Mouse (Mus musculus): ENCODE results near the gene Stxbp6. TPM values are rescaled to one million over a fixed set of nuclear protein-coding genes. Genes with fewer than 3 reads are reported as not detected.

Stxbp6 gene
- total RNA-seq, 2 experiments from 2014 or later = 4.3 to 18.3 TPM

GRCm38 (mm10) chr12:45001996-45002395 is 72.5 kb downstream of the Stxbp6 start:
- ATAC-seq (replicated peaks; ENCODE audit: poor library complexity) = no peak

GRCm38 (mm10) chr12:44997422-44997821 is 77.1 kb downstream of the Stxbp6 start:
- ATAC-seq (replicated peaks; ENCODE audit: poor library complexity) = no peak

GRCm38 (mm10) chr12:44996897-44997296 is 77.6 kb downstream of the Stxbp6 start:
- no peak for ATAC-seq (replicated peaks; ENCODE audit: poor library complexity)

GRCm38 (mm10) chr12:44996274-44996673 is 78.2 kb downstream of the Stxbp6 start:
- no peak for ATAC-seq (replicated peaks; ENCODE audit: poor library complexity)

- ATAC-seq (replicated peaks; ENCODE audit: poor library complexity) = peak; percentile 82
These were observed 81.1 kb downstream of the Stxbp6 start for GRCm38 (mm10) chr12:44993391-44993790.

- ATAC-seq (replicated peaks; ENCODE audit: poor library complexity) = no peak
These were observed 81.7 kb downstream of the Stxbp6 start for GRCm38 (mm10) chr12:44992847-44993246.

GRCm38 (mm10) chr12:44990379-44990778 is 84.1 kb downstream of the Stxbp6 start:
- ATAC-seq (replicated peaks; ENCODE audit: poor library complexity) = no peak

- ATAC-seq (replicated peaks; ENCODE audit: poor library complexity) = no peak
These were observed 85.5 kb downstream of the Stxbp6 start for GRCm38 (mm10) chr12:44989011-44989410.

- no peak for ATAC-seq (replicated peaks; ENCODE audit: poor library complexity)
These were observed 86.7 kb downstream of the Stxbp6 start for GRCm38 (mm10) chr12:44987762-44988161.

- no peak for ATAC-seq (replicated peaks; ENCODE audit: poor library complexity)
These were observed 95.1 kb downstream of the Stxbp6 start for GRCm38 (mm10) chr12:44979316-44979848.

- ATAC-seq (replicated peaks; ENCODE audit: poor library complexity) = no peak
These were observed 99.2 kb downstream of the Stxbp6 start for GRCm38 (mm10) chr12:44975266-44975665.

- ATAC-seq (replicated peaks; ENCODE audit: poor library complexity) = peak; percentile 39; the same call in 1 of the 2 replicates
These were observed 103.0 kb downstream of the Stxbp6 start for GRCm38 (mm10) chr12:44971477-44971876.

GRCm38 (mm10) chr12:44967448-44967847 is 107.1 kb downstream of the Stxbp6 start:
- no peak for ATAC-seq (replicated peaks; ENCODE audit: poor library complexity)

- no peak for ATAC-seq (replicated peaks; ENCODE audit: poor library complexity)
These were observed 117.0 kb downstream of the Stxbp6 start for GRCm38 (mm10) chr12:44957474-44957873.

- no peak for ATAC-seq (replicated peaks; ENCODE audit: poor library complexity)
These were observed 121.4 kb downstream of the Stxbp6 start for GRCm38 (mm10) chr12:44953121-44953520.

GRCm38 (mm10) chr12:44952072-44952471 is 122.4 kb downstream of the Stxbp6 start:
- ATAC-seq (replicated peaks; ENCODE audit: poor library complexity) = no peak

GRCm38 (mm10) chr12:44950559-44950958 is 124.0 kb downstream of the Stxbp6 start:
- ATAC-seq (replicated peaks; ENCODE audit: poor library complexity) = peak; percentile 64

GRCm38 (mm10) chr12:44947823-44948222 is 126.7 kb downstream of the Stxbp6 start:
- ATAC-seq (replicated peaks; ENCODE audit: poor library complexity) = no peak

GRCm38 (mm10) chr12:44940325-44940724 is 134.2 kb downstream of the Stxbp6 start:
- peak; percentile 68 for ATAC-seq (replicated peaks; ENCODE audit: poor library complexity)

- ATAC-seq (replicated peaks; ENCODE audit: poor library complexity) = no peak
These were observed 135.4 kb downstream of the Stxbp6 start for GRCm38 (mm10) chr12:44939106-44939505.

GRCm38 (mm10) chr12:44932954-44933353 is 141.6 kb downstream of the Stxbp6 start:
- peak; percentile 90 for ATAC-seq (replicated peaks; ENCODE audit: poor library complexity)

- no peak for ATAC-seq (replicated peaks; ENCODE audit: poor library complexity)
These were observed 142.8 kb downstream of the Stxbp6 start for GRCm38 (mm10) chr12:44931716-44932115.

GRCm38 (mm10) chr12:44928456-44928855 is 146.1 kb downstream of the Stxbp6 start:
- no peak for ATAC-seq (replicated peaks; ENCODE audit: poor library complexity)
